Mouse (Mus musculus): Measurements from ENCODE around the gene Hao2. TPM values are rescaled to one million over a fixed set of nuclear protein-coding genes. Genes with fewer than 3 reads are reported as not detected.

Hao2 gene
- not detected for polyA plus RNA-seq (2014; fragmentation: Illumina TruSeq; extraction: RNeasy Lipid Tissue Mini Kit (QIAGEN cat#74804); ENCODE audit: low read depth, low replicate concordance)

DNA sequence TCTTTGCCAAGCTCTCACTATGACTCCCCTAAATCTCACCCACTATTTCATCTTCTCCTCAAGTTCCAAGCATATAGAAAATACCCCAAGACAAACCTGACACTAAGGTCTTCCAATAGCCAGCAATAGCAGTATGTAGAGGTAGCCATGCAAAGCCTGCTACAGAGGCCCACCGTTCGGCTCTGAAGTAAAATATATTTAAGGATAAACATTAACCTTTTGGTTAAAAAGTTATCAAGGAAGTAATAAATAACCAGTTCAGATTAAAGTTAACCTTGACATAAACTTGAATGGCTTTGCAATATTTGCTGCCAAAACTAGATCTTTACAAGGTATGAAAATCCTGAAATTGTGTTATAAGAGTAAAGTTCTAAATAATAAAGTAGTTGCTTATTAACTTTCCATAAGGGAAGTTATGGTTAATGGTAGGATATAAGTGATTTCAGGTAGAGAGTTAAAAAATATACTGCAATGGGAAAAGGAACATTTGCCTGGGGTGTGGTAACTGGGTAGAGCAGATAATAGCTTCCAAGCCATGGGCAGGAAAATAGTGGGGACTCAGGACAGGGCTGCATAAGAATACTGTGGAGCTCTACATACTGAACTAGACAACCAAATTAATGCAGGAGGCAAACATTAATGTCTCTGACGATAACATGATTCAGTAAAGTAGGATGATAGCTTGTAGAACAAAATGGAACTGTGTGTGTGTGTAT lies at the start of gene Hao2:
Gene Hao2, minus strand, starts transcription at position 183 of the 716 bp plus-strand sequence.

DNA sequence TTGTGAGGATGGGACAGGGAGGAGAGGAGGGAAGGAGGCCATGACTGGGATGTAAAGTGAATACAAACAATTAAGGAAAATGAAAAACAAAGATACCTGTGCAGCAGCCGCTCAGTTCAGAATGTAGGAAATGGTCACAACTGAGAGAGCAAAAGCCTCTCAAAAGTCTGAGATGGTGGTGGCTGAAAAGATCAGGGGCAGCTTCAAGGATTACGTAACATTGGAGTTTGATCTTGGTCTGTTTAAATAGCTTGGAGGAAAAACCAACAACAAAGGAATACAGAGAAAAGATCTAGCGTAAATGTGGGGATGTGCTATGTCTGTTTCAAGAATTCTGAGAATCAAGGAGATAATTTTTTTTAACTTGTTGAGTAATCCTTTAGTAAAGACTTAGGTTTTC lies 33.5 kb downstream of the Hao2 start, which contains the start of gene Hsd3b1:
Gene Hsd3b1, minus strand, starts transcription at position 219 of the 400 bp plus-strand sequence.

Other genes starting within 250 kb of the Hao2 start
- not detected for gene Hsd3b2, start 168.7 kb downstream of the Hao2 start, polyA plus RNA-seq (2014; fragmentation: Illumina TruSeq; extraction: RNeasy Lipid Tissue Mini Kit (QIAGEN cat#74804); ENCODE audit: low read depth, low replicate concordance)
- gene Hsd3b3, start 130.1 kb downstream of the Hao2 start, polyA plus RNA-seq (2014; fragmentation: Illumina TruSeq; extraction: RNeasy Lipid Tissue Mini Kit (QIAGEN cat#74804); ENCODE audit: low read depth, low replicate concordance), result not detected
- 1.4 TPM for gene Hsd3b6, start 78.8 kb downstream of the Hao2 start, polyA plus RNA-seq (2014; fragmentation: Illumina TruSeq; extraction: RNeasy Lipid Tissue Mini Kit (QIAGEN cat#74804); ENCODE audit: low read depth, low replicate concordance)
- 3.9 TPM for gene Hsd3b1, start 33.4 kb downstream of the Hao2 start, polyA plus RNA-seq (2014; fragmentation: Illumina TruSeq; extraction: RNeasy Lipid Tissue Mini Kit (QIAGEN cat#74804); ENCODE audit: low read depth, low replicate concordance)
- 5.0 TPM for gene Wars2, start 247.8 kb upstream of the Hao2 start, polyA plus RNA-seq (2014; fragmentation: Illumina TruSeq; extraction: RNeasy Lipid Tissue Mini Kit (QIAGEN cat#74804); ENCODE audit: low read depth, low replicate concordance)

Data from adipose tissue, adult 10 weeks (tissue).